Mouse (Mus musculus) megakaryocyte, embryonic 14.5 days (primary cell): Measurements from ENCODE around the gene Ssx2ip.

Source experiments
- FLI1 ChIP-seq: IDR thresholded peaks from 2 replicates; pipeline ENCODE4 v1.6.1; 2012; ENCODE audit warnings: low read length, inconsistent platforms, mixed read lengths
- GATA1 ChIP-seq: IDR thresholded peaks from 3 replicates; pipeline ENCODE4 v1.6.1; 2012; ENCODE audit warnings: mixed read lengths, low read length, inconsistent platforms, borderline replicate concordance

DNA sequence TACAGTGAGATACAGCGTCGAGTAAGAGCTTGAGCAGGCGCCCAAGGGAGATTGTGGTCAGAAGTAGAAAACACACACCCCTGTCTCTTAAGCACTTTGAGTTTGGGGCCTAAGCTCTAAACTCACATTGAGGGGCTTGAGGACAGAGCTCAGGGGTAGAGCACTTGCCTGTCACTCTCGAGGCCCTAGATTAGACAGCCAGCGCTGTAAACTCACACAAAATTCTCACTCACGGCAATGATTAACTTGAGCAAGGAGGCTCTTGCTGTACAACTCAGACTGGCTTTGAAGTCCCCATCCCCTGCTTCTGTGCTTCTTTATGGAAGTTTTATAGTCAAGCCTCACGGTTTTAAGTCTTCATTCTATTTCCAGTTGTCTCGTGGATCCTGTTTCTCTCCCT lies 25.7 kb upstream of the Ssx2ip start:
- no peak for TF ChIP-seq GATA1
- TF ChIP-seq FLI1, result no peak
